Mouse (Mus musculus) c-Kit-positive CD71-positive TER-119-positive erythroid progenitor cells, embryonic 14.5 days (primary cell): Measurements from ENCODE around the gene Frmpd2.
"Not testable (repeated sequence)": the region's sequence is repeated elsewhere in the genome, so short reads cannot be mapped to it uniquely, and the experiment has no call there.

ENCODE experiments used
- DNase-seq: peaks from one replicate; pipeline ENCODE4 v3.0.0-alpha.2; 2013; ENCODE audit warnings: low spot score

The Frmpd2 gene

DNA sequence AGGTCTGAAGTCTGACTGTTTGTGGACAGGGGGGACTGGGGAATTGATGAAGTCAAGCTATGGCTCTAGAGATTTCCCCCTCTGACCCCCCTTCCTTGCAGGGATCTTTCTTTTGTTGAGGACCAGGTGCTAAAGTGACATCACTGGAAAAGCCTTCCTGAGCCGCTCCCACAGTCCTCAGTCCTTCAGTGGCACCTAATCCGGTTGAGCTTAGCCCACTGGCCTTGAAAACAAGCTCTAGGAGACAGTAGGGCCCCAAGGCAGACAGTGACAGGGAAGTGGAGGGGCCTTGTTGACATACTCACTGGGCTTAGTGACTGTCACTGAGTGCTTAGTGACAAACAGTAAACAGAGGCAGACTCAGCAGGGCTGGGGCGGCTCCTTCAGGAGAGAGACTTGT, at the start of gene Frmpd2:
TSS of gene Frmpd2 (plus strand) at position 366 of the 400 bp plus-strand sequence.
- DNase-seq: no peak

DNA sequence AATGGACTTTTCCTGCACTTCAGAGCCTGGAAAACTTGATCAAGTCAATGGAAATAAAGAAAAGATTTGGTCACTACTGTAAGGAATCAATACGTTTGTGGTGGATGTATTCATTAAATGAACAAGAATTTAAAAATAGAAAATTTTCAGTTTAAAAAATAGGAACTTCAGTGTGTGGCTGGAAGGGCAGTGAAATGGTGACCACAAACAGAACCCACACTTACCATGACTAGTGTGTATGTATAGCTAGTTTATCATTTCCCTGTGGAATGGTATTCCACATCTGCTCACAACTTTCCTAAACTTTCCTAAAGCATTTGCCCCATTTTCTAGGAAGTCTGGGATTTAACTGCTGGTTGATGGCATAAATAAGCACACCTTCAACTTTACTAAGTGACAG, 48.5 kb upstream of the Frmpd2 start:
- DNase-seq: no peak

DNA sequence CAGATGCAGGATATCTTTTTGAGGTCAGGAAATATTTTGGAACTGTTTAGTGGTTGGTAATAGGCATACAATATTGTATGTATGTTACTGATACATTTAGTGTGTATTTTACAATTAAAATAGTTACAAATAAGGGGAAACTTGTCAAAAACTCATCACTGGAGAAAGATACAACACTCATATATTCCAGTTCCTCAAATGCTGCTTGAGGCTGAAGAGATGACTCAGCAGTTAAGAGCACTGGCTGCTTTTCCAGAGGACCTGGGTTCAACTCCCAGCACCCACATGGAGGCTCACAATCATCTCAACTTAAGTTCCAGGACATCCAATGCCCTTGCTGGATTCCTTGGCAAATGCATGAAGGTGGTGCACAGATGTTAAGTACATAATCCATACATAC, 47.4 kb upstream of the Frmpd2 start:
- no peak for DNase-seq

DNA sequence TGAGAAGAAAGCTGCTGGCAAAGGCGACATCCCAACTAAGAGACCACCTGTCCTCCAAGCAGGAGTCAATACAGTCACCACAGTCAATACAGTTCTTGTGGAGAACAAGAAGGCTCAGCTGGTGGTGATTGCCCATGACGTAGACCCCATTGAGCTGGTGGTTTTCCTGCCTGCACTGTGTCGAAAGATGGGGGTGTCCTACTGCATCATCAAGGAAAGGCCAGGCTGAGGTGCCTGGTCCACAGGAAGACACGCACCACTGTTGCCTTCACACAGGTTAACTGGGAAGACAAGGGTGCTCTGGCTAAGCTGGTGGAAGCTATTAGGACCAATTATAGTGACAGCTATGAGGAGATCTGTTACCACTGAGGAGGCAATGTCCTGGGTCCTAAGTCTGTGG, 39.0 kb upstream of the Frmpd2 start:
- not testable (repeated sequence) for DNase-seq

DNA sequence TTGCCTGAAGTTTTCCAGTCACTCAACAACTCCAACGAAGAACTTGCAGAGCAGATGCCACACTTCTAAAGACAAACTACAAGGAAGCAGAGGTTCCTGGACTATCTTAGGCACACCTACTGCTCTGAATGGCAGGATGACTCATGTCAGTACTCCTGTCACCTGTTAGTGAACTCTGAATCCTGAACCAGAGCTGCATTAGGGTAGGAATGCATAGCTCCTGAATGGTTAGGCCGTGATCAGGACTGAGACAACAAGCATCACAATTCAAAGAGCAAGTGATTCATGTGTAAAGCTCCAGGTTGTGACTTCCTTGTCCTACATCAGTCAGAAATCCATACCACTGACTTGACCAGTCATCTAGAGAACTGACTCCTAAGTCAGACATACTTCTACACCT, 27.7 kb upstream of the Frmpd2 start:
- no peak for DNase-seq

DNA sequence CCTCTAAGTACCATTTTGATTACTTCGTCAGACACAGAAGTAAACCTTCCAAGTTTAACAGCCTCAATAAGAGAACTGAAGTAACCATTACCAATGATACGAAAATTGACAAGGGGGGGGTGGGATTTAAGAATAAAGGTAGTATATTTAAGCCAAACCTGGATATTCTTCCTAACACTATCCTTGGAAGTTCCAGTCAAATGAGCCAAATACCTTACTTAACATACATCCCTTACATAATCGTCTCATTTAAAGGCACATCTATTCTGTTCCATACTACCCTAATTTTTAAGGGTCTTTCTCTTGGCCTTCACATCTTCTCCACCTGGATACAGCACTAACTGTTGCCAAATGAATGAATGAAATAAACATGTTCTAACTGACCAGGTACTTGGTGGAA, 25.5 kb upstream of the Frmpd2 start:
- peak; percentile 13 for DNase-seq

DNA sequence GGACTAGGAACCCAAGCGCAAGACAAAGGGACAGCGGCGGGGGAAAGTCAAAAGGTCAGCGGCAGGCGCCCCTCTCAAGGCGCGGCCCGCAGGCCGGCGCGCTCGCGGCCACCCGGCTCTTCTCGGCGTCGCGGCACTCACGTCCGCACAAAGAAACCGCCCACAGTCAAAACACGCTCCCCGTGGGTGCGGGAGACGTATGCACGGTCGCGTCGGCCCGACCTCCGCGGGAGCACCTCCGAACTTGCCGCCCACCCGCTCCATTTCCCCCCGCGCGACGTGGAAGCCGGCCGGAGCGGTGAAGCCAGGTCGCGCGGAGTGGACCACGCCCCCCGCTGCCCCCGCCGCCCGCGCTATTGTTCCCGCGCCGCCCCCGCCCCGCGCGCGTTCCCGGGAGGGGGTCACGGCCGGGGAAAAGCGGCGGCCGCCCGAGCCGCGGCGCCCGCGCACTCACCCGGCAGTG, 24.9 kb upstream of the Frmpd2 start:
- DNase-seq: no peak

DNA sequence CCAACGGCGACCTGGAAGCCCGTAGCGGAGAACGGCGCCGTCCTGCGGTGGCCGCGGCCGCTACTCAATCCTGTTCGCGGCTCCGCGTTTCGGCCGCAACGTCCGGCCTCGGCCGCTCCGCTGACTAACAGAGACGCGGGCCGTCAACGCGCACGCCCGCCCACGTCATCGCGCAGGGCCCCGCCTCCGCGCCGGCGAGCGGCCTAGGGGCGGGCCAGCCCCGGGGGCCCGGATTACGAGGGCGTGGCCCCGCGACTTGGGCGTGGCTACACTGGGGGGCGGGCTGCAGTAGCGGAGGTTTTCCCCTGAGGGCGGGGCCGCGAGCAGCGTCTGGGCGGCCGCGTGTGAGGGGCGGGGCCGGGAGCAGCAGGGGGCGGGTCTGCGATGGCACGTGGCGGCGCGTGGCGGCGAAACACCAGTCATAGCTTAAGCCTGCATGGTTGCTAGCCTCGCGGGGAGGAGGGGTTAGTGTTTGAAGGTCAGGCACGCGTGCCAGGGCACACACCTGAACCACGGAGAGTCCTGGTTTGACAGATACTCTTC, 24.4 kb upstream of the Frmpd2 start, which contains the start of gene Mapk8:
TSS of gene Mapk8 (minus strand) at position 132 of the 543 bp plus-strand sequence.
- peak; percentile 91 for DNase-seq

DNA sequence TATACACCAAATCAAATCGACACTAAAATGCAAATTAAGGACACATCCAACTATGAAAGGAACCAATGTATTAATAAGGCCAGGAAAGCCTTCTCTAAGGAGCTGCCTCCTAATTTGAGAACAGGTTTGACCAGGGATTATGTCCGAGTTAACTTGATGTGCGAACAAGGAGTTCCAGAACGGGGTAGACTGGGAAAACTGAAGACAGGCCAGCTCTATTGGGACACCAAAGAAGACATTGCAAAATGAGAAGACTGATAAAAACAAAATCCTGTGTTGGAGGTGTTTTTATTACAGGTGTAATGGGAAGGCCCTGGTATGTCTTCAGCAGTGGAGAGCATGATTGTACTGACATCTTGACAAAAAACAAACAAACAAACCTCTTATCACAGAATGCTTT, 23.2 kb upstream of the Frmpd2 start:
- DNase-seq: no peak

DNA sequence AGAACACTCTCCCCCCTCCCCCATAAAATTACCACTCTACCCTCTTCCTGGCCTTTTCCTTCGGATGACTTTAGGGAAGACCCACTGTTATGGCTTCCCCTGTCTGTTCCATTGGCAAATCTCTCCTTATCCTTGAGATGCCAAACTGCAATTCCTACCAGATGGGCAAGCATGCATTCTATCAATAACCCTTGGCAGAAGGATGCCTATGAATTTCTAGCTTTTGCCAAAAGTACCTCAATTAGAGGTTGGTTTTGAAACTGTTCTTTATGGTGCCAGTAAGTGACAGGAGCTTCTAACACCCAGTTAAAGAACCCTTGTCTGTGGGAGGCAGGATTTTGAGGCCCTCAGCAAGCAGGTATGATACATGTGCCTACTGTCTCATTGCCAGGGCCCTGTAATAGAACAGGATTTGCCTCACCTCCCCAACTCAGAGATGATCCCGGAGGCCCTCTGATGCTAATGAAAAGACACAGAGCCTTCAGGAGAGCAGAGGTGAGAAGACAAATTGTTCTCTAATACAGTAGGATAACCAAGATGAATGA, 22.1 kb upstream of the Frmpd2 start:
- DNase-seq: no peak

DNA sequence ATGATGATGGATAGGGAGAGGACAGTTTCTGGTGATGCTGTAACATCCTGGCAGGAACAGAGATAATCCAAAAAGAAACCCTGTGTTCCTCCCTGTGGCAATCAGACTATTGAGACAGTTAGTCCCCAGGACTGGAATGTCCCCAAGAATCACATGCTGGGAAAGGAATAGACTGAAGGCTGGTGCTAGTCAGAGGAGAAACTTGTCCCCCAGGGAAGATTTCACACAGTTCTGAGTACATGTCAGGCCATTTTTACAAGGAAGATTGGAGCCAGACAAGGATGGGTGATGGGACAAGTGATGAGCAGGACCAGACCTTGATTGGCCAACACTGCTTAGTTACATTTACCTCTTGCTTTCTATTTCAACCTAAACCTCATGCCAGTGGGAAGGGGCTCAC, 21.2 kb upstream of the Frmpd2 start:
- no peak for DNase-seq

DNA sequence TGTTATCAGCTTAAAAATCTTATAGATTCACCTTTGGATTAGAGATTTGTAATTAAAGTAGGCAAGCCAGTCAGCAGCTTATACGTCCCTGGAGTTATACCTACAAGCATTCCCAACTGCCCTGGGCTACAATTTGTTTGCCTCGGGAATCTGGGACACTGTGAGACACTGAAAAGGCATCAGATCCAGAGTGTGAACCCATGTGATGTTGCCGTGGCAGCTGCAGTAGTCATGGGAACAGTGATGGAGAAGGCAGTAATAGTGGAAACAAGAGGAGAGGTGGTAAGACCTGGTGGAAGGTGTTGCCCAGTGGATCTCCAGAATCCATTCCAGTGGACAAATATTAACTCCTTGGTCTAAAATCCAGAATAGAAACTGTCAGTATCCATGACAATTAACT, 7.8 kb upstream of the Frmpd2 start:
- no peak for DNase-seq

DNA sequence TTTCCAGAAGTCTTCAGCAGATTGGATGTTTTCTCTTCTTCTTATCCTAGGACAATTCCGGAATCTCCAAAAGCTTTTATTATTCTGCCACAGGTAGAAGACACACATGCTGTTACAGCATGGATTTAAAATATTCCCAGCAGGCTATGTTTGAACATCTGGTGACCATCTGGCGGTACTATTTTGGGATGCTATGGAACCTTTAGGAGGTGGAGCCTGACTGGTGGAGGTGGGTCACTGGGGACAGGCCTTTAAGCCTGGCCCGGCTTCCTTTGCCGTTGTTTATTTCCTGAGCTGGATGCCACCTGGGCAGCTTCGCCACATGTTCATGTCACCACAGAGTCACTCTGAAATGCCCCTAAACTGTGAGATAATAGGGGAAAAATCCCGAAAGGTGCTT, 3.7 kb upstream of the Frmpd2 start:
- no peak for DNase-seq

DNA sequence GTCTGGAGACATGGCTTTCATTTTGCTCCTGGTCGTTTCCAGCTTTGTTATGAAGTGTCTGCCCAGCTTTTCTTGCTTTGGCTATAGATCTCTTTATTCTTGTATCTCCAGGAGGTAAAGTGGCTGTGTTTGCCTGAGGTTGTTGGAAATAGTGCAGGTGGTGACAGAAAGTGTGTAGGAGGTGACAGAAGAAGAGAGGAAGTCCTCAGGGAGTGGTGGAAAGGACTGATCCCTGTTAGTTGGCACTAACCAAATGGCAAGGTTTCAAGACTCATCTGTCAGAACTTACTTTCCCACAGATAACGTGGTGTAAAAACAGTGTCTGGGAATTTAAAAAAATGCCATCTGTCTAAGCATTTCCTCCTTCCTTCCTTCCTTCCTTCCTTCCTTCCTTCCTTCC, 3.0 kb downstream of the Frmpd2 start:
- DNase-seq: no peak

DNA sequence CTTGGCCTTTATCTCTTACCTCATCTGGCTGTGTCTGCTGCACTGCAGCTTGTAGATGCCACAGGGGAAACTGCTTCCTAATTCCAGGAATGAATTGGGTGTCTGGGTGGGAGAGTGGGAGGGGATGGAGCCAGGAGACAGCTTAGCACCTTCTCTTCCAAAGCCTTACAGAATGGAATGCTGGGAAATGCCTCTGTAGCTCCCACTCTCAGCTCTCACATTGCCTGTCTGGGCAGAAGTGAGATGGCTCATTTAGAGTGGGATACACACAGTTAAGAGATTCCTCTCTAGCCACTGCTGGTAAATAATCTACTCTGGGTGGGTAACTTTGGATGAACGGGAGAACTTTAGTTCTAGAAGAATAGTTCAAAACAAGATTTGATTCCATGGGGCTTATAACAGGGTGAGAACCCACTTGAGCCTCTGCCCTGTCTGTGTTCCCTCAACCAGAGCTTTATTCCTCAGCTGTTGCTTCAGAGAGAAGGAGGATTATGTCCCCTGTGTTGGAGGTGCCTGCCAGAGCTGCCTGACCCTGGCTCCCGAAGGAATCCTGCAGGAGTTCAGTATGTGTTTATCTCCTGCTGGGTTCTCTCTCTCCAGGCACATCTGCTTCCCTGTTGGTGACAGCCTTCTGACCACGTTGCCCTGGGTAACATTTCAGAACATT, 4.7 kb downstream of the Frmpd2 start:
- no peak for DNase-seq

DNA sequence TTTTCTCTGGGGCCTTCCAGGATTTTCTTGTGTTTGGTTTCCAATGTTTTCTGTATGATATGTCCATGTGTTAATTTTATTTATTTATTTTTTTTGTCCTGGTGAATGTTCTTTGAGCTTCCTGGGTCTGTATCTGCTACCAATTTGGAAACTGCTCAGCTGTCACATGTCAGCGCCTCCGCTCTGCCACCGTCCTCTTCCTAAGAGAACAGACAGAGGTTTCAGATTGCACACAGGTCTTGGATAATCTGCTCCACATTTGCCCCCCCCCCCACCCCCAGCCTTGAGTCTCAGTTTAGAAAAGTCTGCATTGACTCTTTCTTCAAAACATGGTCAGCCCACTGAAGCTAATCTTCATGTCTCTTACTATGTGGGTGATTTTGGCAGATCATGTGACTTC, 10.5 kb downstream of the Frmpd2 start:
- DNase-seq: no peak

DNA sequence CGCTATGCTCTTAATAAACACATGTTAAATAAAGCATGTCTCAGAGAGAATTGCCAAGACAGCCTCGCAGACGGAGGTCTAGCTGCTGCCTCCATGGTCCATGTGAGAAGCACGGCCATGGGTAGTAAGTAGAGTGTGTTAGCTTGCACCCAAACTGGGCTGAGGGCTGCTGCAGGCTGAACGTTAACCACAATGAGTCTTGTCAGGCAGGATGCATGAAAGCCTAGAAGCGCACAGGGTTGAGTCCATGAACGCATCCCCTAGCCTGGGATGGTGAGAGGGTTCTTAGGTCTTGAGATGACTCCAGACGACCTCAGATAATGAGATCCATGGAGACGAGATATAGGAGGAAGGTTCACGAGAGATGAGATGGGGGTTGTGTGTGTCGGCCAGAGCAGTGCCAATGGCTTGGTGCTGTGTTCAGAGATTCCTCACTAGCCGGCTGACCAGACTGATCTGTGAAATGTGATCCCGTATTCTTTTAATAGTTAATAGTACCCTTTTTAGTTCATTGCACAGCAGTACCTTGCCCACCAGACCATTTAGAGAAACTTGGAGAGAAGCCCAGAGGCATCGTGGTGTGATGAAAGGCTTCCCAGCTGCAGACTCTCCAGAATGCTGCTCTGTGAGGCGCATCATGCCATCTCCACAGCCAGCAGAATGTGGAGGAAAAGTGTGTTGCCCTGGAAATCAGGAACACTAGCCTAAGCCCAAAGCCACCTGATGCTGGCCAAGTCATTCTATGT, 16.5 kb downstream of the Frmpd2 start:
- no peak for DNase-seq

DNA sequence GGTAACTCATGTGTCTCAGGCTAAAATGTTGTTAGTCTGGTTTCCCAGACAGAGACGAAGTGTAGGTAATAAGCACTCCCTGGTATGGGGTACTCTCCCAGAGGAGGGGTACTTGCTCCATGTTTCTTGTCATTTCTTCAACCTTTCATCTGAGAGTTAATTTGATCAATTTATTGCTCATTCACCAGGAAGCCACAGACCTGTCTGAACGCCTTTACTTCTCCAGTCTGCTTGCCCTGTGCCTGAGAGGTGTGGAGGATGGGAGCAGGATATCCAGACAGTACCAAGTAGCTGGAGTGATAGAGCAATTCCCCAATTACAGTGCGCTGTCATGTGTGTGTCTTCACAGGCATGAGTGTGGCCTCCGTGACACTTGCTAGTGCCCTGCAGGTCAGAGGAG, 23.7 kb downstream of the Frmpd2 start:
- DNase-seq: no peak

DNA sequence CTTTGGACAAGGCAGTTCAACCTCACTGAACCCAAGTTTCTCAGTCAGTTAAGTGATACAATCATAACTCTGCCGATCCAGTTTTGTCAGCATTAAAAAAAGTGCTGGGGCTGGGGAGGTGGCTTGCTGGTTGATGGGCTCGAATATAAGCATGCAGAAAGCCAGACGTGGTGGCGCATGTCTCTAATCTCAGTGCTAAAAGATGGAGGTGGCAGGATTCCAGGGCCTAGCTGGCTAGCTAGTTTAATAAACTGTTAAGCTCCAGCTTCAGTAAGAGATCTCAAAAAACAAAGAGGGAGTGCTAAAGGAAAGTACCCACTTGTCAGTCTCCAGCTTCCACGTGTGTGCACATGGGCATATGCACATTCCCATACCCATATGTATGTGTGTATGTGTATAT, 25.9 kb downstream of the Frmpd2 start:
- no peak for DNase-seq

DNA sequence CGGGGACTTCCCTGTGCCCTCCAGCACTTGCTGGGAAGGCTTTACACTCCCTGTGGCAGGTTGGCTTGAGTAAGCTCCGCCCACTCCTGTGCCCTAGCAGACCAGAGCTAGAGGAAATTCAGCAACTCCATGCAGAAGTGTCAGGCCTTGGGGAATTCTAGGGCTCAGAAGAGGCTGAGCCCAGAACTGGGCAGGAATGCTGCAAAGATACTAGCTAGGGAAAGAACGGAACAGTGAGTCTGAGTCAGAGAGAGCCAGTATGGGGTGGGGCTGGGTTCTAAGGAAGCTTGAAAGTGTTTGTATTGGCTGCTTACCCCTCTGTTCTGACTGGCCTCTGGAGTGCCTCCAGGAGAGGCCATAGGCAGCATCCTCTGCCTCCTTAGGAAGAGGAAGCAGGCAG, 27.4 kb downstream of the Frmpd2 start:
- no peak for DNase-seq

DNA sequence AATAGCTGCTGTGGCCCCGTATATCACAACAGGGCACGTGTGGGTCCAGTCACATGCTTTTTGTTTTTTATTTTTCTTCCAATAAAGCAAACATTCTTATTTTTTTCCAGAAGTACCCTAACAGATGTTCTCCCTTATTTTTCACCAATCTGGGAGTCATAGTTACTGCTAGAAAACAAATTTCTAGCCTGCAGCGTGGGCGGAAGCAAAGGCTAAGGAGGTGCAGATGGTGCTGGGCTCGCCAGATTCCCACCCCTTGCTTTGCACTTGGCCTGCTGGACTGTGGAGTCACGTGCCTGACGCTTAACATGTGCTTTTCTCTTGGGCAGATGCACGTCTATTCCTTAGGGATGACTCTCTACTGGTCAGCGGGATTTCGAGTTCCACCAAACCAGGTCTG, 29.1 kb downstream of the Frmpd2 start:
- DNase-seq: no peak

DNA sequence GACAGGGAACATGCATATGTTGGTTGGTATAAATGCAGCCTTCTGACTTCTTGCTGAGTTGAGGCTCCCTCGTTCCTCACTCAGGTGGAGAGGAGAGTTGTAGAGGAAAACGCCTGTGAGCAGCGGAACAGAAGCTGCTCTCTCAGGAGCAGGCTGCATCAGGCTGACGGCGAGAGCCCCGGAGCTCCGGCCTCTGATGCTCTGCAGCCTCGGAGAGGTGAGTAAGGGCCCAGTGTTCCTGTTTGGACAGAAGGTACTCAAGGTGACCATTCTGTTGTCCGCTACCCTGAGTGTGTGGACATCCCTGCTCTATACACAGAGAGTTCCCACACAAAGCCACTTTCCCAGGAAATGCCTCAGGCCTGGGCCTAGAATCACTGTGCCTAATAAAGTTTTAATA, 31.8 kb downstream of the Frmpd2 start:
- DNase-seq: no peak

DNA sequence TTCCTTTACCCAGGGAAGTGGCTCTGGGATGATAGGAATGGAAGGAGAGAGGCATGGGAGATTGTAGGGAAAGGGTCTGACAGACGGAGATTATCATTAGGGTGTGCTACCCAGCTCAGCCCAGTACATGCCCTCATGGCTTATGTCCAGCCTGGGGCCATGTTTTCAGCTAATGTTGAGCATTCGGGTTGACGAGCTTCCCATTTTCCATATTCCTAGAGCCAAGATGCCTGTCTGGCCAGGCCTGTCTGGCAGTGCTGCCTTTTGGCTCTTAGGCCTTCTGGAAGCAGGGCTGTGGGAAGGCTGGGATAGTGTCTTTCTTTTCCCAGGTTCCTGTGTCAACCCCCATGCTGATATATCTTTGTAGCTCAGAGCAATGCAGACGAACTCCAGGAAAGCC, 35.2 kb downstream of the Frmpd2 start:
- no peak for DNase-seq
